Mouse (Mus musculus) CD4-positive, CD25-positive, alpha-beta regulatory T cell, adult 4 months (primary cell): ENCODE results near the gene Gm28539. TPM values are rescaled to one million over a fixed set of nuclear protein-coding genes. Genes with fewer than 3 reads are reported as not detected.
A peak's percentile ranks its signal among the peaks of the same experiment; 100 is the strongest.
"Not testable (repeated sequence)": the region's sequence is repeated elsewhere in the genome, so short reads cannot be mapped to it uniquely, and the experiment has no call there.

Experiments used
- ATAC-seq: one replicate; pipeline ENCODE4 v1.8.0; 2017
- polyA plus RNA-seq, 2 experiments: library from polyadenylated mRNA; unstranded; fragments of 100-300 nt; shearing (Covaris generic); gene quantifications; one replicate each; pipeline ENCODE4 v1.2.1; 2017

The Gm28539 gene
- not detected for polyA plus RNA-seq

- peak; percentile 99 for ATAC-seq
These were observed at the start of gene Gm28539, which contains the start of gene 2510002D24Rik for GRCm38 (mm10) chr16:18836468-18837208. Gene Gm28539, plus strand, starts transcription at chr16:18836584. Gene 2510002D24Rik, plus strand, starts transcription at chr16:18836578.

DNA sequence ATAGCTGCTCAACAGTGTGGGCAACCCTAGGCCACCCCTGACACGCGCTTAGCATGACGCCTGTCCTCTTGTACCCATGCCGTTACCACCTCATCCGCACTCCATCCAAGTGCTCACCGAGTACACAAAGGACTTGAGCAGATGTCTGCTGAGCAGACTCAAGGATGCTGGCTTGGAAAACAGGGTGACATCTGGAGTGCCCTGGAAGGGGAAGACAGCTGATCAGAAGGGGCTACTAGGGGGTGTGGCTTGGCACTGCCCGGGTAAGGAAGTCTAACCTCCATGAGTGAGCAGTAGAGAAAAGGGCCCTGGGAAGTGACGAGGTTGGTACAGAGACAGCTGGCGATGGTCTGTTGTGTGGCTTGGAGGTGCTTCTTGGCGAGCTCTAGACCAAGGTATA lies 49.7 kb upstream of the Gm28539 start:
- ATAC-seq, result no peak

GRCm38 (mm10) chr16:18788627-18789406 lies 47.6 kb upstream of the Gm28539 start:
- ATAC-seq, result no peak

DNA sequence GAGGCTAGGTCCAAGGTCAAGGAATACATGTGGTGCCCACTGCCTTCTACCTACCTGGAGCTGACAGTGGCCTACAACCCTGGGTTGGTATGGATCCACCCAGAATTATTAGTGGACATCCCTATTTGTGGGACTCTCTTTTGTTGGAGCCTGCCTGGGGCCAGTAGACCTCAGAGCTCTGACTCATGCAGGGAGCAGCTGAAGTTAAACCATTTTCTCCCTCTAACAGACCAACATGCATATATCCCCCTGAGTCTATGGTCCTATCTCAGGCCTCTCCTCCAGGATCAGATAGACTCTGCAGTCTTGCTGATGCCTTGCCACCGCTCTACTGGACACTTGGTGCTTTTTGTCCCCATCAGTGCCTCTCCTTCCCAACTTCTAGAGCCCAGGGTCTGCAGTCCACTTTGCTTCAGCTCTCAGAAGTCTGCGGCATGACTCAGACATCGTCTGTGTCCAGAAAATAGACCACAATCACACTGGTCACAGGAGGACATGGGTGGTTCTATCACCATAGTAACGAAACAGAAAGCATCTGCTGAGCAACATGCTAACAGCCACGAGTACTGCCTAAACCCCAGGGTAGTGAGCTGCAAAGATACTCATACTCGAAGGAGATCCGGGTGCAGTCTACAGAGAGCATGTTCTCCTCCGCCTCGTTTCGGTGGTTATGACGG lies 41.0 kb upstream of the Gm28539 start:
- ATAC-seq, result no peak

DNA sequence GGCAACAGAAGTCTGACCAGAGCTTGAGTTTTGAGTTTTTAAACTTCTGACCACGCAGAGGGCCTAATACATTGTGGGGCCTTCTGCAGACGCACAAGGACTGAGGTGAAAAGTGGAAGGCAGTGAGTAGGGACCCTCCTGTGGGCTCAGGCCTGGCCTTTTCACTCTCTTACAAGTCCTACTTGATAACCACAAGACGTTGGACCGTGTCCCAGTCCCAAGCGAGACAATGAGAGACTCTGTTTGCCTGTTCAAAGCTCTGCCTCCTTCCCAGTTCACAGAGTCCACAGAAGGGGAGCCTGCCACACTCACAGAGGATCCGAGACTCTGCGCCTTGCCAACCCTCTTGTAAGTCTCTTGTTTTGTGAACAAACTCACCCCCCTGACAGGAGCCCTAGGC lies 39.7 kb upstream of the Gm28539 start:
- no peak for ATAC-seq

DNA sequence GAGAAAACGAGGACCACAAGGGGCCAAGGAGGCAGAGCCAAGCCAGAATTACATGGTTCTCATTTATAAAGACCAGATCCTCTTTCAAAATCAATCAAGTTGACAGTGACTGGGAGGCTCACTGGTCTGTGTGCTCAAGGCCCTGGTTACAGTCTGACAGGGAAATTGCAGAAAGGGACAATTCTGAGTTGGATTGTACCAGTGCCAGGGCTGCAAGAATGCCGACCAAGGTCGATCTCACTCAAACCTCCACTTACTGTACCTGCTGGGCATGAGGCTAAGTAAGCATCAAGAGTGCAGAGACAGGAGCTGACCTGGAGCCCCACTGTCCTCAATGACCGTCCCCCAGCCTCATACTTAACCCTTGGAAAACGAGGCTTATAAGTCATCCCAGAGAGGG lies 38.2 kb upstream of the Gm28539 start:
- ATAC-seq, result no peak

DNA sequence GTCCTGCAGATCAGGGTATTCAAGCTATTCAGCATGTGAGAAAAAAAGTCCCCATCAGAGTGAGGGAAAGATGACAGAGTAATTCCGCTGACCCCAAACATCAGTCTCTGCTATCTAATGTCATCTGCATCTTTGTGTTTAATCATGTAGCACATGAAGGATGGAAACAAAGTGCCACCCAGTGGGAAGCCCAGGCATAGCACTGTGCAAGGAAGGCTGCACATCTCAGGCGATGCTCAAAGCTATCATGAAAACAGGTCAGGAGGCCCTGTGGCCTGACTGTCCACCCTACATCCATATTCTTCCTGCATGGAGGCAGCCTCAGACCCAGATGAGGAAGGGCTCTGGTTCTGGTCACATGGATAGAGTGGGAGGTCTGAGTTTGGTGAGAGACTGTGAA lies 37.5 kb upstream of the Gm28539 start:
- no peak for ATAC-seq

GRCm38 (mm10) chr16:18805746-18806145 lies 30.6 kb upstream of the Gm28539 start:
- ATAC-seq, result no peak

DNA sequence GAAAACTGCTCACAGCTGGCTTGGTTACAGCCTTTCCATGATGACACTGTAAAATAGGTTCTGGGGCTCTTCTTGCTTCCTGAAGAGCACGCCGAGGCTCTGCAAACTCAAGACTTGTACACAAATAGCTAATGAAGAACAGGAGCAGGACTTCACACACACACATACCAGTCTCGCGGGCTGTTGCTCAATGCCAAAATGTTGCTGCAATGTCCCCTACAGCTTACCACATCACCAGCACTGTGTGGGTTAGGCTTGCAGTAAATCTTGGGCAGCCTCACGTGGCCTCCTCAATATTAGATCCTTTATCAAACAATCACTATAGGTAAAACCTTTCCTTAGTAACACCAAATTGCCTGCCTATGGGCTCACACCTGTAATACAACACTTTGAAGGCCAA lies 27.4 kb upstream of the Gm28539 start:
- ATAC-seq, result no peak

DNA sequence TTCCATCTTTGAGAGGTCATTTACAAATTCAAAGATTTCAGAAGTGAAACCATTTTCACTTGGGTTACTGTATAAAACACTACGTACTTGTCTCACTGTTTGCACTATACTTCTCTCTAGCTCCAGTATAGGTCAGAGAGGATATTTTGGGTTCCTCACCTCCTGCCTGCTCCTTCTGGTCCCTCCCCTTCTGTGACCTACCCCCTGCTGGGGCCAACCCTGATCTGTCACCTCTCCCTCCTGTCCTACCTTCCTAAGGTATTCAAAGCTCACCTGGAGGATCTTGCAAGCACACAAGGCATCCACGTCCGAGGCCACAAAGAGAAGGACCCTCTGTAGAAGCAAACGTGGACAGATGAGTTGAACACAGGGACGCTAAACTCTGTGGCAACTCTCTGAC lies 25.4 kb upstream of the Gm28539 start:
- ATAC-seq, result no peak

- ATAC-seq, result peak; percentile 90
These were observed 24.7 kb upstream of the Gm28539 start, which contains the start of the genes Ufd1 and Cdc45 for GRCm38 (mm10) chr16:18811468-18812384. Gene Ufd1, plus strand, starts transcription at chr16:18811779. Gene Cdc45, minus strand, starts transcription at chr16:18811987.

GRCm38 (mm10) chr16:18812385-18812910 lies 23.9 kb upstream of the Gm28539 start:
- ATAC-seq, result no peak

GRCm38 (mm10) chr16:18822356-18822755 lies 14.0 kb upstream of the Gm28539 start:
- no peak for ATAC-seq

DNA sequence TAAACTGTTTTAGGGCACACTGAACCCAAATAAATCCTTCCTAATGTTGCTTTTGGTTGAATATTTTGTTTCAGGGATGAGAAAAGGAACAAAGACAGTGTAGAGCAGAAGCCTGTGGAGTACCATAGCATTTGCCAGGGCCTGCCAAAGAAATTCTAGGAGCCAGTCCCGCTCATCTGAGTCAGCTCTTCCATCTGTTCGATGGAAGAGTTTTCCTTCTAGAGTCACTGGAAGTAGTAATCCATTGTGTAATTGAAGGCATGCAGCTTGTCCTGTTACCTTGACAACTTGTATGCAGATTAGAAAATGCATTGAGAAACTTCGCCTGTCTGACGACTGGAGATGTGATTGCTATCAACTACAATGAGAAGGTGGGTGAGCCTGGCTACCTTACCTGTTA lies 13.5 kb upstream of the Gm28539 start:
- no peak for ATAC-seq

DNA sequence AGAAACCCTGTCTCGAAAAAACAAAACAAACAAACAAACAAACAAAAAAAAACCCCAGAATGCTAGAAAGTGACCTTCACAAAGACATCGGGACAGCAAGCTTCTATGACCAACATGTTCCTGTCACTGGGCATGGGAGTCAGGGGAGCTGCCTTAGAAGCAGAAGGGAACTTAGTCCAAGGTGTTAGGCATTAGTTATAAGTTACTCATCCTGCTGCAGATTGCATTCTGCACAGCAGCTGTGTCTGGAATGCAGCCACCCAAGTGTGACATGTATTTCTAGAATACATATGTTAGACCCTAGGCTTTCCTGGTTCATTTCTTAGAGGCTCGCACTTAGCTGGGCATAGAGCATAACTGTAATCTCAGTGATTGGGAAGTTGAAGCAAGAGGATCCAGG lies 7.8 kb upstream of the Gm28539 start:
- ATAC-seq, result no peak

DNA sequence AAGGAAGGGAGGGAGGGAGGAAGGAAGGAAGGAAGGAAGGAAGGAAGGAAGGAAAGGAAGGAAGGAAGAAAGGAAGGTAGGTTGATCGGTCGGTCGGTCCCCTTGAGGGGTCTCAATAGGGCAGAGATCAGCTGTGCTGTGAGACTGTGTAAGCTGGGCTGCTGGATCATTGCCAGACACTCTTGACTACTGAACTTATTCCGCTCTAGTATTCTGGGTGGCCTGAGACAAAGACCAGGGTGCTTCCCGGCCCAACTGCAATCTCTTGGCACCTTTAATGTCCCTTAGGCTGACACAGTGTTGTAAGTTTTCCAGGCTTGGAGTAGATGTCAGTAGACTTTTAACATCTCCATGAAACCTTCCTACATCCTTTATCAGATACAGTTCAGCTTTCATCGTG lies 7.3 kb upstream of the Gm28539 start:
- ATAC-seq, result no peak

- ATAC-seq, result no peak
These were observed 2.9 kb upstream of the Gm28539 start for GRCm38 (mm10) chr16:18833486-18833885.

DNA sequence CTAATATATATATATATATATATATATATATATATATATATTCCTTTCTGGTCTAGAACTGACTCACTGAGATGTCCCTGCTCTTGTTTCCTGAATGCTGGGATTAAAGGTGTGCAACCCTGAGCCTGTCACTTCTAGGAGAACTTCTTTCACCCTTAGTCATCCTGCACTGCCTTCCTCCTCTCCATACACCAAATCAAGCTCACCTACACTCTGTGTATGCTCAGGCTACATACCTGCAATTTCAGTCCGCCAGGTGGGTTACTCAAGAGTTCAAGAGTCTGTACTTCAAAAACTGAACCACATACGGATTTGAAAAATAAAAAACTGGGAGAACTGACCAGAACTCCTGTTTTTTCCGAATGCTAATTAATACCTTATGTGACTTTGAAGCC lies 314 bp upstream of the Gm28539 start:
- peak; percentile 40 for ATAC-seq

- ATAC-seq, result no peak
These were observed 2.0 kb downstream of the Gm28539 start for GRCm38 (mm10) chr16:18838346-18838745.

DNA sequence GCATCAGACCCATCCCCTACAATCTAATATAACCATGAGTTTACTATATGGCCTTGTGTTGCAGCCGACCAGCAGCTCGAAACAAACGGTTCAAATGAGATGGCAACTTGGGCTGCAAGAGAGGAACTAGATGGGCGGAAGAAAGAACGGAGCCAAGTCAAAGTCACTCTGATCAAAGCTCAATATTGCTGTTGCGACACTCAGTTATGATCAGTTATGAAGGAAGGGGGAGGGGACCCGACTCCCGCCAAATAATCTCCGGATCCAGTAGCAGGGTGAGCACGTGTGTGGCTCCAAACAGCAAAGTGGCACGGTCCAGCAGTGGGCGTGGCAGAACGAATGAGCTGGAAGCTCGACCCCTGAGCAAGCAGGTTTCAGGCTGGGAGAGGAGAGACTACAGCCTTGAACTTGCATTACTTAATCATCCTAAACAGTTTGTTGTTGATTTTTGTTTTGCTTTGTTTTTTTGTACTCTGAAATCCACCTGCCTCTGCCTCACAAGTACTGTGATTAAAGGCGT lies 10.0 kb downstream of the Gm28539 start:
- ATAC-seq, result no peak

- not testable (repeated sequence) for ATAC-seq
These were observed 13.3 kb downstream of the Gm28539 start for GRCm38 (mm10) chr16:18849521-18850190.
